Mouse (Mus musculus): ENCODE measurements around the gene C5ar1. TPM values are rescaled to one million over a fixed set of nuclear protein-coding genes. Genes with fewer than 3 reads are reported as not detected.

C5ar1 gene
- polyA plus RNA-seq, 1 experiment from 2014 or later = 1.1 TPM

- ATAC-seq (ENCODE audit: insufficient number of reproducible peaks, insufficient read depth, low FRiP score, low TSS enrichment) = no peak
- Histone ChIP-seq H3K36me3 (no peaks in the 10 kb centered on the region), H3K4me1 (peaks cover 20% of the 10 kb centered on the region), H3K4me2 (replicated peaks) (peak overlapping the region; percentile 60), H3K9ac (no peak overlapping the region; the same call in 1 of the 2 replicates), H3K9me3 (no peaks in the 10 kb centered on the region), H3K27ac (peak overlapping the region; percentile 88), H3K4me3 (no peak overlapping the region), H3K27me3 (no peaks in the 10 kb centered on the region)
- WGBS = 34% methylated on average over 4 of the region's 4 CpGs
Measured at GRCm38 (mm10) chr7:16294346-16294745, 35.0 kb upstream of the C5ar1 start.

GRCm38 (mm10) chr7:16287791-16288190 is 28.5 kb upstream of the C5ar1 start:
- Histone ChIP-seq H3K36me3 (peaks cover 12% of the 10 kb centered on the region), H3K4me1 (peaks cover 7% of the 10 kb centered on the region; the same call in 1 of the 2 replicates), H3K4me2 (replicated peaks) (no peak overlapping the region), H3K9me3 (no peaks in the 10 kb centered on the region), H3K27ac (no peak overlapping the region), H3K27me3 (no peaks in the 10 kb centered on the region), H3K4me3 (no peak overlapping the region), H3K9ac (no peak overlapping the region)
- ATAC-seq (ENCODE audit: insufficient number of reproducible peaks, insufficient read depth, low FRiP score, low TSS enrichment) = no peak
- WGBS = 84% methylated on average over 1 of the region's 1 CpGs

- Histone ChIP-seq H3K27me3 (no peaks in the 10 kb centered on the region), H3K4me3 (peak overlapping the region; percentile 54), H3K4me2 (replicated peaks) (peak overlapping the region; percentile 52), H3K9ac (peak overlapping the region; percentile 58; the same call in 1 of the 2 replicates), H3K9me3 (no peaks in the 10 kb centered on the region), H3K36me3 (peaks cover 20% of the 10 kb centered on the region), H3K4me1 (peaks cover 7% of the 10 kb centered on the region; the same call in 1 of the 2 replicates), H3K27ac (peak overlapping the region; percentile 92)
- WGBS = 81% methylated on average over 2 of the region's 2 CpGs
- ATAC-seq (ENCODE audit: insufficient number of reproducible peaks, insufficient read depth, low FRiP score, low TSS enrichment) = no peak
Measured at GRCm38 (mm10) chr7:16287016-16287415, 27.7 kb upstream of the C5ar1 start.

- H3K27ac ChIP-seq = peak within 1 kb of the TSS; percentile 92
- WGBS = under 1% methylated on average over 69 of the region's 70 CpGs
- H3K4me3 ChIP-seq = peak within 1 kb of the TSS; percentile 54
- H3K9ac ChIP-seq = peak within 1 kb of the TSS; percentile 58
- H3K36me3 ChIP-seq = peaks cover 25% of the 10 kb centered on the region
- peak; percentile 86 for ATAC-seq (ENCODE audit: insufficient number of reproducible peaks, insufficient read depth, low FRiP score, low TSS enrichment)
- peaks cover 7% of the 10 kb centered on the region; the same call in 1 of the 2 replicates for H3K4me1 ChIP-seq
- H3K27me3 ChIP-seq = no peaks in the 10 kb centered on the region
- no peaks in the 10 kb centered on the region for H3K9me3 ChIP-seq
- peak within 1 kb of the TSS; percentile 52 for H3K4me2 ChIP-seq (replicated peaks)
Measured at GRCm38 (mm10) chr7:16286026-16286961, 27.0 kb upstream of the C5ar1 start, which contains the start of gene Ccdc9. Gene Ccdc9, minus strand, starts transcription at chr7:16286795.

- Histone ChIP-seq H3K9ac (peak overlapping the region; percentile 27; the same call in 1 of the 2 replicates), H3K36me3 (peaks cover 33% of the 10 kb centered on the region), H3K4me2 (replicated peaks) (peak overlapping the region; percentile 52), H3K4me1 (peaks cover 7% of the 10 kb centered on the region; the same call in 1 of the 2 replicates), H3K4me3 (peak overlapping the region; percentile 54), H3K27ac (peak overlapping the region; percentile 69), H3K27me3 (no peaks in the 10 kb centered on the region), H3K9me3 (no peaks in the 10 kb centered on the region)
- WGBS = 4% methylated on average over 14 of the region's 14 CpGs
- peak; percentile 50 for ATAC-seq (ENCODE audit: insufficient number of reproducible peaks, insufficient read depth, low FRiP score, low TSS enrichment)
Measured at GRCm38 (mm10) chr7:16285450-16286025, 26.2 kb upstream of the C5ar1 start.

GRCm38 (mm10) chr7:16284904-16285303 is 25.6 kb upstream of the C5ar1 start:
- H3K4me3 ChIP-seq = peak overlapping the region; percentile 54
- peak overlapping the region; percentile 52 for H3K4me2 ChIP-seq (replicated peaks)
- no peaks in the 10 kb centered on the region for H3K9me3 ChIP-seq
- H3K36me3 ChIP-seq = peaks cover 37% of the 10 kb centered on the region
- H3K27ac ChIP-seq = peak overlapping the region; percentile 69
- peak overlapping the region; percentile 27; the same call in 1 of the 2 replicates for H3K9ac ChIP-seq
- ATAC-seq (ENCODE audit: insufficient number of reproducible peaks, insufficient read depth, low FRiP score, low TSS enrichment) = no peak
- peaks cover 7% of the 10 kb centered on the region; the same call in 1 of the 2 replicates for H3K4me1 ChIP-seq
- WGBS = 65% methylated on average over 9 of the region's 9 CpGs
- H3K27me3 ChIP-seq = no peaks in the 10 kb centered on the region

GRCm38 (mm10) chr7:16284001-16284400 is 24.7 kb upstream of the C5ar1 start:
- Histone ChIP-seq H3K27me3 (no peaks in the 10 kb centered on the region), H3K27ac (no peak overlapping the region), H3K9ac (no peak overlapping the region), H3K4me3 (no peak overlapping the region), H3K36me3 (peaks cover 44% of the 10 kb centered on the region), H3K9me3 (no peaks in the 10 kb centered on the region), H3K4me2 (replicated peaks) (no peak overlapping the region), H3K4me1 (peaks cover 7% of the 10 kb centered on the region; the same call in 1 of the 2 replicates)
- ATAC-seq (ENCODE audit: insufficient number of reproducible peaks, insufficient read depth, low FRiP score, low TSS enrichment) = no peak
- 85% methylated on average over 8 of the region's 8 CpGs for WGBS

GRCm38 (mm10) chr7:16282334-16282733 is 23.0 kb upstream of the C5ar1 start:
- H3K36me3 ChIP-seq = peaks cover 59% of the 10 kb centered on the region
- WGBS = 92% methylated on average over 13 of the region's 13 CpGs

GRCm38 (mm10) chr7:16280721-16281120 is 21.4 kb upstream of the C5ar1 start:
- WGBS = 88% methylated on average over 11 of the region's 11 CpGs
- Histone ChIP-seq H3K9me3 (no peaks in the 10 kb centered on the region), H3K27me3 (no peaks in the 10 kb centered on the region), H3K36me3 (peaks cover 75% of the 10 kb centered on the region), H3K27ac (no peak overlapping the region), H3K4me2 (replicated peaks) (no peak overlapping the region), H3K4me1 (peaks cover 7% of the 10 kb centered on the region; the same call in 1 of the 2 replicates), H3K4me3 (no peak overlapping the region), H3K9ac (no peak overlapping the region)
- no peak for ATAC-seq (ENCODE audit: insufficient number of reproducible peaks, insufficient read depth, low FRiP score, low TSS enrichment)

More at GRCm38 (mm10) chr7:16282334-16282733, 23.0 kb upstream of the C5ar1 start:
- Histone ChIP-seq H3K27ac (no peak overlapping the region), H3K4me2 (replicated peaks) (no peak overlapping the region), H3K4me1 (peaks cover 7% of the 10 kb centered on the region; the same call in 1 of the 2 replicates), H3K9me3 (no peaks in the 10 kb centered on the region), H3K9ac (no peak overlapping the region), H3K27me3 (no peaks in the 10 kb centered on the region), H3K4me3 (no peak overlapping the region)
- no peak for ATAC-seq (ENCODE audit: insufficient number of reproducible peaks, insufficient read depth, low FRiP score, low TSS enrichment)

GRCm38 (mm10) chr7:16274922-16275890 is 15.9 kb upstream of the C5ar1 start:
- 81% methylated on average over 10 of the region's 10 CpGs for WGBS
- Histone ChIP-seq H3K4me1 (peaks cover 25% of the 10 kb centered on the region), H3K27me3 (no peaks in the 10 kb centered on the region), H3K9me3 (no peaks in the 10 kb centered on the region), H3K4me2 (replicated peaks) (no peak overlapping the region), H3K9ac (no peak overlapping the region), H3K27ac (no peak overlapping the region), H3K36me3 (peaks cover 46% of the 10 kb centered on the region), H3K4me3 (no peak overlapping the region)
- ATAC-seq (ENCODE audit: insufficient number of reproducible peaks, insufficient read depth, low FRiP score, low TSS enrichment) = no peak

GRCm38 (mm10) chr7:16273766-16274140 is 14.4 kb upstream of the C5ar1 start:
- peak overlapping the region; percentile 54 for H3K9ac ChIP-seq
- 0% methylated on average over 18 of the region's 18 CpGs for WGBS
- peak overlapping the region; percentile 73 for H3K4me2 ChIP-seq (replicated peaks)
- peak overlapping the region; percentile 95 for H3K27ac ChIP-seq
- H3K9me3 ChIP-seq = no peaks in the 10 kb centered on the region
- H3K36me3 ChIP-seq = peaks cover 36% of the 10 kb centered on the region
- 0 out of 2 replicates have a peak, but pooled peaks cover 2% of the 10 kb centered on the region for H3K27me3 ChIP-seq
- peak; percentile 81 for ATAC-seq (ENCODE audit: insufficient number of reproducible peaks, insufficient read depth, low FRiP score, low TSS enrichment)
- H3K4me3 ChIP-seq = peak overlapping the region; percentile 66
- H3K4me1 ChIP-seq = peaks cover 25% of the 10 kb centered on the region
